Mouse (Mus musculus) hindbrain, embryonic 14.5 days (tissue): Measurements from ENCODE around the gene Meis2. TPM values are rescaled to one million over a fixed set of nuclear protein-coding genes. Genes with fewer than 3 reads are reported as not detected.

Experiments
- ATAC-seq: fragments of 200-750 bp; cut with Nextera tagmentation; 2 replicates; pipeline ENCODE4 v1.8.0; 2017; ENCODE audit warnings: moderate number of reproducible peaks, mild to moderate bottlenecking, moderate TSS enrichment, moderate library complexity; ENCODE audit not compliant: low FRiP score
- DNase-seq: peaks from one replicate; pipeline ENCODE4 v3.0.0-alpha.2; 2015; ENCODE audit warnings: low spot score
- H3K27ac ChIP-seq: fragments of 300-500 bp; sonication (generic); 2 replicates; pipeline ENCODE4 v1.5.1; 2014; ENCODE audit warnings: mild to moderate bottlenecking, moderate library complexity
- H3K27me3 ChIP-seq: fragments of 300-500 bp; sonication (generic); 2 replicates; pipeline ENCODE4 v1.6.1; 2014; ENCODE audit warnings: mild to moderate bottlenecking, low read length, mixed read lengths; ENCODE audit not compliant: control insufficient read depth, insufficient read depth
- H3K36me3 ChIP-seq: fragments of 300-500 bp; sonication (generic); replicated peaks from 2 replicates; pipeline ENCODE4 v1.6.1; 2014; ENCODE audit not compliant: control insufficient read depth, insufficient read depth
- H3K4me1 ChIP-seq: fragments of 300-500 bp; sonication (generic); replicated peaks from 2 replicates; pipeline ENCODE4 v1.6.1; 2014; ENCODE audit warnings: antibody characterized with exemption, low read length, mixed read lengths; ENCODE audit not compliant: control insufficient read depth, insufficient read depth
- H3K4me2 ChIP-seq: fragments of 300-500 bp; sonication (generic); replicated peaks from 2 replicates; pipeline ENCODE4 v1.6.1; 2014; ENCODE audit warnings: mild to moderate bottlenecking, moderate library complexity
- H3K4me3 ChIP-seq: fragments of 300-500 bp; sonication (generic); replicated peaks from 2 replicates; pipeline ENCODE4 v1.5.1; 2014; ENCODE audit warnings: mild to moderate bottlenecking, low read length
- H3K9ac ChIP-seq: fragments of 300-500 bp; sonication (generic); 2 replicates; pipeline ENCODE4 v1.6.1; 2014
- H3K9me3 ChIP-seq: fragments of 300-500 bp; sonication (generic); 2 replicates; pipeline ENCODE4 v1.6.1; 2016; ENCODE audit warnings: low read length; ENCODE audit not compliant: control insufficient read depth
- WGBS: fragments of 180-500 bp; shearing (Covaris S2); extraction: QIAGEN DNeasy Blood & Tissue Kit; methylation state at CpG from one replicate; pipeline ENCODE4 v1.1.7; 2014; 5-methylcytosine and 5-hydroxymethylcytosine counted together
- polyA plus RNA-seq: library from polyadenylated mRNA; unstranded; fragments of >200 nt; fragmentation: Nextera tagmentation; extraction: Ambion mirVana; gene quantifications from 2 replicates; pipeline ENCODE4 v1.2.1, GENCODE M21; 2014

Meis2 gene
- polyA plus RNA-seq, 1 experiment from 2014 or later, result 159 TPM

DNA sequence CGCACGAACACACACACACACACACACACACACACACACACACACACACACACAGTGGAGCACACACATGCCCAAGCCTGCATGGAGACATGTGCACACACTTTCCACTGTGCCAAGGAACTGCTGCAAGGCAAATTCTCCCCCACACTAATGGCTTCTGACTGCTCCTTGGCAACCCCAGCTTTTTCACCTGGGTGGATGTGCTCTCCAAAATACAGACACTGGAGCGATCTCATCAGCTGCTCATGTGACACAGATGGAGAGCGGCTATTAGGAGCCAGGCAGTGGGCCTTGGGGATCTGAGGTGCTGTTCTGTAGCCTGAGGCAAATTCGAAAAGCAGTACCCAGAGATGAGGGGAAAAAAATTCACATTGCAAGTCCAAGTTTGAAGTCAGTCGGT, 63.3 kb downstream of the Meis2 start:
- WGBS, result 54% methylated on average over 6 of the region's 6 CpGs
- Histone ChIP-seq H3K36me3 (peaks cover 23% of the 10 kb centered on the region), H3K9ac (0 out of 2 replicates have a peak overlapping the region, but pooled peaks have one; percentile 31), H3K27me3 (no peaks in the 10 kb centered on the region), H3K9me3 (no peaks in the 10 kb centered on the region), H3K27ac (peak overlapping the region; percentile 54; the same call in 1 of the 2 replicates), H3K4me1 (peaks cover 30% of the 10 kb centered on the region), H3K4me3 (no peak overlapping the region), H3K4me2 (no peak overlapping the region)
- peak; percentile 56 for ATAC-seq
- DNase-seq, result no peak

DNA sequence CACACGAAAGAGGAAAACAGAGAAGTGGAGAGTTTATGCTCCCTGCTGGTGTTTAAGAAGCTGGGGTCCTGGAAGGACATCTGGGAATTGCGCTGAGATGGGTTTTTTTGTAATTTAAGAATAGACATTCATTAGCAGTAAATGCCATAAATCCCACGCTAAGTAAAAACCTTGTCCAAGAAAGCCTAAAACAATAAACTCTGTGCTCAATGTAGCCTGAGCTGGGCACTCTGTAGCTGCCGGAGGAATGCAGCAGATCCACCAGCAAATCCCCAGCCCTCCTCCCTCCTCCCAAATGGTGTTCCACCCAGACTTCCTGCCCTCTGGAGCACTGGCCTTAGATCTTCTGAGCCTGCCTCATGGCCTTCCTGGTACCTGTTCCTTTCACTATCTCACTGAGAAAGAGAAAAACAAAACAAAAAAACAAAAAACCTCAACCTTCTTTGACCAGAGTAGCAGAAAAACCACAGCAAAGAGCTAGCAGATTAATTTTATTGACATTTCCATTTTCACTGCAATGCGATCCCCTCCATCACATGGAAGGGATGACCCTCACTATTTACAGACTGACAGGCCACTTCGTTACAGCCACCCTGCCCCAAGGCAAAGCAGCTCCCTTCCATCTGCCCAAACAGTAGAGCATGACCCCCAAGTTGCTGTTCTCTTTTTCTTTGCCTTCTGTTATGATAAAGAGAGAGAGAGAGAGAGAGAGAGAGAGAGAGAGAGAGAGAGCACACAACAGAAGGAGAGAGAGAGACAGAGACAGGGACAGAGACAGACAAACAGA, 64.1 kb downstream of the Meis2 start:
- Histone ChIP-seq H3K4me3 (no peak overlapping the region), H3K9ac (no peak overlapping the region), H3K36me3 (peaks cover 23% of the 10 kb centered on the region), H3K4me2 (no peak overlapping the region), H3K27me3 (no peaks in the 10 kb centered on the region), H3K27ac (peak overlapping the region; percentile 54; the same call in 1 of the 2 replicates), H3K9me3 (no peaks in the 10 kb centered on the region), H3K4me1 (peaks cover 30% of the 10 kb centered on the region)
- DNase-seq, result no peak
- no peak for ATAC-seq
- WGBS, result 29% methylated on average over 6 of the region's 6 CpGs

DNA sequence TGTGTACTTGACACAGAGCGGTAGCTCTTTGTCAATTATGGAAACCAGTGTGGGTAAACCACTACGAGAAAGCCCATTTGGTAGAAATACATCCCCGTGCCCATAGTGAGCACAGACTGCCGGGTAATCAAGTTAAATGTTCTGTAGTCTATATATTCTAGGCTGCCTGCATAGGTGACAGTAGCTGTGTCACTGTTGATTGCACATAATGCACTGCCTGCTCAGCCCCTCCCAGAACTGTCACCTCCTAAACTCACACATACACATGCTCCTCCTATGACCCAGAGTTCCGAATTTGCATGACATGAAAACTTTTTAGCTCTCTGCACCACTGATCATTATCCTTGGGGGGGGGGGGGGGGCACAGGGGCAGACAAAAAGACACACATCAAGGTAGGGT, 65.1 kb downstream of the Meis2 start:
- DNase-seq (no peak), ATAC-seq (0 out of 2 replicates have a peak, but pooled peaks have one; percentile 10)
- Histone ChIP-seq H3K9ac (no peak overlapping the region), H3K4me3 (no peak overlapping the region), H3K27ac (no peak overlapping the region), H3K4me1 (peaks cover 30% of the 10 kb centered on the region), H3K4me2 (no peak overlapping the region), H3K9me3 (no peaks in the 10 kb centered on the region), H3K27me3 (no peaks in the 10 kb centered on the region), H3K36me3 (peaks cover 23% of the 10 kb centered on the region)
- 66% methylated on average over 5 of the region's 5 CpGs for WGBS

DNA sequence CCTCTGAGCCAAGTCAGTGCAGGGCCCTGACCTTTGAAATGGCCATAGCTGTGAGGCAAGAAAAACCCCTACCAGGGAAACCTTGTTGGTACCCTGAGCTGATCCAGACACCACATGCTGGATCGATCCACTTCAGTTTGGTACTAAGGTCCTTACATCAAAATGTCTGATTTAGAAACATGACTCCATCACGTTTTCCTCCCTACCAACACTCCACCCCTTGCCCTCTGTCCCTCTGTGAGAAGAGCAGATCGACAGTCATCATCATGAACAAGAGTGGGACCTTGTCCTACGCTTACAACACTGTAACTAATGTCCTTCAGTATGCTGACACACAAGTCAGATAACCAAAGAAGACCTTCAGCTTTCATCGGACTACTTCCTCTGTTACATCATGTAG, 66.8 kb downstream of the Meis2 start:
- 87% methylated on average over 5 of the region's 5 CpGs for WGBS
- no peak overlapping the region for H3K4me2 ChIP-seq
- no peak overlapping the region for H3K4me3 ChIP-seq
- no peak overlapping the region for H3K27ac ChIP-seq
- no peaks in the 10 kb centered on the region for H3K9me3 ChIP-seq
- DNase-seq (no peak), ATAC-seq (no peak)
- no peaks in the 10 kb centered on the region for H3K27me3 ChIP-seq
- no peak overlapping the region for H3K9ac ChIP-seq
- peaks cover 23% of the 10 kb centered on the region for H3K36me3 ChIP-seq
- H3K4me1 ChIP-seq, result peaks cover 35% of the 10 kb centered on the region

DNA sequence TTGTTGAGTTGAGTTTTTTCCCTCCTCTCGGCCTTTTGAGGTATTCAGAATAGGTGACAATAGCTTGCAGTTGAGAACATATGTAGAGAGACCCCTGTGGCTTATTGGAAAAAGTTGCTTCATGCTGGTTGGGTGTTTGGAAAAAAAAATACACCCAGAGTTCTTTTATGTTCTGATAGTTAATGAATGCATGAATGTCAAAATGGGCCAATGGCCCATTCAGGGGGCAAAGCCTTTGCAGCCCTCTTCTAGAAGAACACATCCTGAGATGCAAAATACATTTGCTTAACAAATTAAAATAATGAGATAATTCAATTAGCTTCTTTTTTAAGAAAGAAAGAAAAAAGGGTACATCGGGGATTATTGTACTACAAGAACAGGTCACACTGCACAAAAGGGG, 69.2 kb downstream of the Meis2 start:
- Histone ChIP-seq H3K4me2 (no peak overlapping the region), H3K27me3 (no peaks in the 10 kb centered on the region), H3K4me3 (no peak overlapping the region), H3K36me3 (peaks cover 23% of the 10 kb centered on the region), H3K9me3 (no peaks in the 10 kb centered on the region), H3K27ac (no peak overlapping the region), H3K9ac (no peak overlapping the region), H3K4me1 (peaks cover 27% of the 10 kb centered on the region)
- 44% methylated on average over 2 of the region's 2 CpGs for WGBS
- ATAC-seq, result no peak
- DNase-seq, result no peak

DNA sequence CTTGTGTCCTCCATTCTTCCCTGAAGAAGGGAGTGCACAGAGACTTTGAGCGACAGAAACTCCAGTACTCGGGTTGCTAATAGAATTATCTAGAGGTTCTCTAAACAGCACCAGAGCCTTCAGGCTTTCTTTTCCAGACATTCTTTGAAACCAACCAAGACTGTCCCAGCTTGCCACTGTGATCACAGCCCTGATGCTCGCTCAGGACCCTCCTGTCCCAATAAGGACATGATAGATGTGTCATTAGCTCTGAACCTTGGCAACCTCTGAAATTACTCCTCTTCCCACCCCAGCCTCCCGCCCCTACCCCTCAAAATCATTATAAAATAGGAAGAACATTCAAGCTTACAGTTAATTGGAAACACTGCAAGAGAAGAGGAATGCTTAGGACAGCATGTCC, 71.8 kb downstream of the Meis2 start:
- DNase-seq (no peak), ATAC-seq (no peak)
- Histone ChIP-seq H3K27ac (no peak overlapping the region), H3K9me3 (no peaks in the 10 kb centered on the region), H3K4me3 (no peak overlapping the region), H3K9ac (no peak overlapping the region), H3K4me1 (peaks cover 17% of the 10 kb centered on the region), H3K27me3 (no peaks in the 10 kb centered on the region), H3K36me3 (peaks cover 13% of the 10 kb centered on the region), H3K4me2 (no peak overlapping the region)
- 60% methylated on average over 4 of the region's 4 CpGs for WGBS

DNA sequence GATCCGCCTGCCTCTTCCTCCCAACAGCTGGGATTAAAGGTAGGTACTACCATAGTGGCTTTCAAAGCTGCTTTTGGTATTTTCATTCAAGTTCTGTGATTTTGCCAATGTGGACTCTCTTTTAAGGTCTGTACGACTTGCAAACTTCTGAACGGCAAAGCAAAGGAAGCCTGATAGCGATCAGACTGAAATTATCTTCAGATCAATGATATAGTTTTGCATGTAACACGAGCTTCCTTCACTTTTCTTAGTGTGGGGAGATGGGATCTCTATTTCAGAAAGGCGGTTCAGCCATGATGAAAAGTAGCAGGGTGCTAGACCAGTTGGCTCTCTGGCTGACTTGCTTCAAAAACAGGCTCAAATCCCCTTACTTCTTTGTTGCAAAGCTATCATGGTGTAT, 76.4 kb downstream of the Meis2 start:
- Histone ChIP-seq H3K4me3 (no peak overlapping the region), H3K4me1 (0 out of 2 replicates have a peak, but pooled peaks cover 9% of the 10 kb centered on the region), H3K4me2 (no peak overlapping the region), H3K27ac (no peak overlapping the region), H3K27me3 (no peaks in the 10 kb centered on the region), H3K9me3 (no peaks in the 10 kb centered on the region), H3K9ac (no peak overlapping the region), H3K36me3 (peaks cover 5% of the 10 kb centered on the region; the same call in 1 of the 2 replicates)
- ATAC-seq (no peak), DNase-seq (no peak)
- 97% methylated on average over 6 of the region's 6 CpGs for WGBS

DNA sequence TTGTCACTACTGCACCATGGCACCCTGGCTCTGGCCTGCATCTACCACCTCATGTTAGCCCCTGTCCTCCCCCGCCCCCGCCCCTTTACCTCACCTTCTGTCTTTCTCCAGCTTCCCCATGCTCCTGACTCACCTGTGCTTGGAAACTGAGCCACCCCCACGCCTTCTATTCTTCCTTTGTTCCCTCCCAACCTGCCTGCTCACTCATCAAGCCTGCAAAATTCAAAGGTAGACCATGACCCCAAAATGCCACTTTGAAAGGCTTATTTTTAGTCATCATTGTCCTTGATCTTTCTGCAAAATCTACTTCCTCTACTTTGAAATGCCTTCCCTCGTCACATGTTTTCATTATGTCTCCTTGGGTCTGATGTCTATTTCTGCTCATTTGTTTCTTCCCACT, 77.2 kb downstream of the Meis2 start:
- Histone ChIP-seq H3K27ac (no peak overlapping the region), H3K4me1 (0 out of 2 replicates have a peak, but pooled peaks cover under 1% of the 10 kb centered on the region), H3K9ac (no peak overlapping the region), H3K27me3 (no peaks in the 10 kb centered on the region), H3K9me3 (no peaks in the 10 kb centered on the region), H3K36me3 (peaks cover 5% of the 10 kb centered on the region; the same call in 1 of the 2 replicates), H3K4me2 (no peak overlapping the region), H3K4me3 (no peak overlapping the region)
- no peak for ATAC-seq
- no peak for DNase-seq
- WGBS, result 96% methylated on average over 4 of the region's 4 CpGs

DNA sequence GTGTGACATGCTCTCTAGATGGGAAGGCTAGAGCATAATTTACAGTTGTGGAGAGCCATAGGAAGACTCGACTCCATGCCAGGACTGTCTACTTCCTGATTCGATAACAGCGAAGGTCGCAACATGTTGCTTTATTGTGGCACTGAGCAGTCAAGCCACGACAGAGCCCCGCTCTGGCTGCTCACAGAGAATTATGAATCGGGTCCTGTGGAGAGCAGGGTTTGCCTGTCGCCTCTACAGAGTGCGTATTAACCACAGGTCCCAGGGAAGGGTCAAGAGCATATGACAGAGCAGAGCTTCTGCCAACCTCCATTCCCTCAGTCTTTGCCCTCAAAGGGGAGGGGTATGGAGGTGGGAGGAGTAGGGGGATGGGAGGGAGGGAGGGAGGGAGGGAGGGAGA, 80.7 kb downstream of the Meis2 start:
- ATAC-seq (no peak), DNase-seq (no peak)
- WGBS, result 66% methylated on average over 9 of the region's 9 CpGs
- H3K27me3 ChIP-seq, result no peaks in the 10 kb centered on the region
- peaks cover 5% of the 10 kb centered on the region; the same call in 1 of the 2 replicates for H3K36me3 ChIP-seq
- no peak overlapping the region for H3K9ac ChIP-seq
- peaks cover 8% of the 10 kb centered on the region; the same call in 1 of the 2 replicates for H3K4me1 ChIP-seq
- H3K27ac ChIP-seq, result no peak overlapping the region
- no peak overlapping the region for H3K4me2 ChIP-seq
- no peak overlapping the region for H3K4me3 ChIP-seq
- H3K9me3 ChIP-seq, result no peaks in the 10 kb centered on the region
